Mouse (Mus musculus): Measurements from ENCODE around the gene Slc9a8.

DNA sequence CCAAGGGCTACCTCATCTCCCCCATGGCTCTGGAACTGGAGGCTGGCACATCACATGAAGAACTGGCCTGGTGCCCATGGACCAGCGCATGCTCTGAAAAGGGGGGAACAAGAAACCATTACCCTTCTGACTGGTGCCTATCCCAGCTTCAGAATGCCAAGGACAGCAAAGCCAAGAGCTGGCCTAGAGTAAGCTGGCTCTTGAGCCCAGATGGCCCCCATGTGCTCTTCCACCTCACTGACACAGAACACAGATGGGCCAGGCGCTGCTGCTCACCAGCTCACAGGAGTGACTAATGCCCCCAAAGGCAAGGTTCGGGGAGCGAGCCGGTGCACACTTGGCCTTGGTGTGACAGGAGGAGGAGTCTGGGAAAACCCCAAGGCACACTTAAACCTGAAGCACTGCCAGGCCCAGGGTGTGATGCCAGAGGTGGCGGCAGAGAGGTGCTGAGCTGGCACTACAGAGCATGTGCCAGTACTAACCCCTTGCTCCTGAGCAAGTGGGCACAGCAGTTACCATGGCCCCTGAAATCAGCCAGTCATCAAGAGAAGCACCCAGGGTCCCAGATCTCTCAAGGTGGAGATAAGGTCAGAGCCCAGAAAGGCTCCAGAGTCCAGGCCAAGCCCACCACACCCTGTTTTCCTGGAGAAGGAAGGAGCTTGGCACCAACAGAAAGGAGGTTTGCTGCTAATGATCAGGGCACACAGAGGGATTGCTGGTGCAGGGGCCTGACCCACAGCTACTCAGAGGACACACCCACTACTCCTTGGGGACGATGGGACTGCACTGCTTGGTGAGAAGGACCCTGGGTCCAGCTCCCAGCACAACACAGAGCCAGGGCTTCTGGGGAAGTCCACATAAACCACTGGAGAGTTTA, 64.2 kb downstream of the Slc9a8 start:
- TF ChIP-seq TCF12 (IDR thresholded peaks at IDR 0.05; ENCODE audit: insufficient read depth, poor library complexity, severe bottlenecking) (no peak), POLR2A (IDR thresholded peaks at IDR 0.05; ENCODE audit: insufficient read length, low read depth) (no peak), TCF3 (IDR thresholded peaks at IDR 0.05; ENCODE audit: insufficient read length, low read depth) (no peak), MAX (IDR thresholded peaks at IDR 0.05; ENCODE audit: low read depth) (no peak), USF1 (IDR thresholded peaks at IDR 0.05; ENCODE audit: low read depth) (no peak), MYOD1 (IDR thresholded peaks at IDR 0.05; ENCODE audit: control insufficient read depth in 1 of 3, insufficient read length in 2 of 3, low read depth in 2 of 3) (no peak), E2F4 (IDR thresholded peaks at IDR 0.05; ENCODE audit: insufficient read depth) (no peak), POLR2AphosphoS2 (IDR thresholded peaks at IDR 0.05; ENCODE audit: insufficient read length, low read depth) (no peak), MYOG (IDR thresholded peaks at IDR 0.05; ENCODE audit: control insufficient read depth in 1 of 3, insufficient read depth in 1 of 3, insufficient read length in 2 of 3, low read depth in 2 of 3) (no peak)

All from myocyte (in vitro differentiated cells).